Mouse (Mus musculus): ENCODE measurements at regions not wholly inside any gene's neighbourhood (a gene's known extent, or its start where the extent isn't known, plus 50 kb on each side); places are given as distances from the start of the nearest gene placed in this dataset.

- H3K27ac ChIP-seq, result no peak overlapping the region
- H3K4me2 ChIP-seq, result no peak overlapping the region
- H3K4me3 ChIP-seq, result no peak overlapping the region
- no peaks in the 10 kb centered on the region for H3K36me3 ChIP-seq
- ATAC-seq (ENCODE audit: insufficient number of reproducible peaks, insufficient read depth, low FRiP score, low TSS enrichment, low read depth), result no peak
- no peak overlapping the region for H3K9ac ChIP-seq
- H3K9me3 ChIP-seq, result no peaks in the 10 kb centered on the region
- peaks cover 8% of the 10 kb centered on the region; the same call in 1 of the 2 replicates for H3K4me1 ChIP-seq
- WGBS, result 29% methylated on average over 6 of the region's 6 CpGs
- no peaks in the 10 kb centered on the region for H3K27me3 ChIP-seq
These were observed 51.3 kb upstream of the Ankrd55 start for GRCm38 (mm10) chr13:112236956-112237355.

GRCm38 (mm10) chr13:112237377-112237776, 50.9 kb upstream of the Ankrd55 start:
- Histone ChIP-seq H3K9me3 (no peaks in the 10 kb centered on the region), H3K27ac (no peak overlapping the region), H3K27me3 (no peaks in the 10 kb centered on the region), H3K36me3 (no peaks in the 10 kb centered on the region), H3K4me1 (peaks cover 8% of the 10 kb centered on the region; the same call in 1 of the 2 replicates), H3K9ac (no peak overlapping the region), H3K4me3 (no peak overlapping the region), H3K4me2 (no peak overlapping the region)
- ATAC-seq (ENCODE audit: insufficient number of reproducible peaks, insufficient read depth, low FRiP score, low TSS enrichment, low read depth), result no peak
- 53% methylated on average over 5 of the region's 5 CpGs for WGBS

GRCm38 (mm10) chr13:112237917-112238316, 50.3 kb upstream of the Ankrd55 start:
- Histone ChIP-seq H3K4me1 (peaks cover 8% of the 10 kb centered on the region; the same call in 1 of the 2 replicates), H3K9me3 (no peaks in the 10 kb centered on the region), H3K4me2 (no peak overlapping the region), H3K27ac (no peak overlapping the region), H3K9ac (no peak overlapping the region), H3K27me3 (no peaks in the 10 kb centered on the region), H3K36me3 (no peaks in the 10 kb centered on the region), H3K4me3 (no peak overlapping the region)
- 61% methylated on average over 4 of the region's 4 CpGs for WGBS
- ATAC-seq (ENCODE audit: insufficient number of reproducible peaks, insufficient read depth, low FRiP score, low TSS enrichment, low read depth), result no peak
